Mouse (Mus musculus): ENCODE measurements around the gene Ooep. TPM values are rescaled to one million over a fixed set of nuclear protein-coding genes. Genes with fewer than 3 reads are reported as not detected.
A peak's percentile ranks its signal among the peaks of the same experiment; 100 is the strongest.

The Ooep gene
- polyA plus RNA-seq, 1 experiment from 2014 or later, result not detected

DNA sequence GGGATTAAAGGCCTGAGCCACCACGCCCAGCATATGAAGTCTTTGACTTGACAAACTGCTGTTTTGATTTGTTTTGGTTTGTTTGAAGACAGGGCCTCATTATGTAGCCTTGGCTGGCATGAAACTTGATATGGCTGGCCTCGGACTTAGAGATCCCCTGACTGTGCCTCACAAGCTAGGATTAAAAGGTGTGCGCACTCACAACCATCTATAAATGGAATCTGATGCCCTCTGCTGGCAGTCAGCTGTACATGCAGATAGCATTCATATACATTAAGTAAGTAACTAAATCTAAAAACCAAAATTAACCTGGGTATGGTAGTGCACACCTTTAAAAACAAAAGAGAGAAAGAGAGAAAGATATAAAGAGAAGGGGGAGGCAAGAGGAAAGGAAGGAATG, 7.4 kb upstream of the Ooep start:
- TF ChIP-seq EP300 (IDR thresholded peaks at IDR 0.05; ENCODE audit: low read depth) (no peak), CTCF (IDR thresholded peaks at IDR 0.05; ENCODE audit: low read depth) (peak; percentile 73)
- Histone ChIP-seq H3K4me1 (ENCODE audit: insufficient read depth) (no peaks in the 10 kb centered on the region), H3K9ac (replicated peaks) (no peak overlapping the region), H3K4me3 (ENCODE audit: low read depth, low read length) (no peak overlapping the region), H3K27ac (ENCODE audit: low read depth) (no peak overlapping the region), H3K4me2 (ENCODE audit: low read depth, low read length) (no peak overlapping the region), H3K36me3 (replicated peaks; ENCODE audit: insufficient read depth, low read length) (no peaks in the 10 kb centered on the region), H3K27me3 (ENCODE audit: insufficient read depth, low read length) (no peaks in the 10 kb centered on the region), H3K9me3 (ENCODE audit: low read length) (no peaks in the 10 kb centered on the region)
- DNase-seq (no peak), ATAC-seq (no peak)
- 56% methylated on average over 3 of the region's 3 CpGs for WGBS (ENCODE audit: insufficient replicate concordance)

- no peak overlapping the region for H3K4me2 ChIP-seq (ENCODE audit: low read depth, low read length)
- TF ChIP-seq EP300 (IDR thresholded peaks at IDR 0.05; ENCODE audit: low read depth) (no peak), CTCF (IDR thresholded peaks at IDR 0.05; ENCODE audit: low read depth) (no peak)
These were observed 979 bp downstream of the Ooep start for GRCm38 (mm10) chr9:78377546-78377945.

GRCm38 (mm10) chr9:78375486-78375885, 3.0 kb downstream of the Ooep start:
- Histone ChIP-seq H3K4me2 (ENCODE audit: low read depth, low read length) (no peak overlapping the region), H3K4me3 (ENCODE audit: low read depth, low read length) (no peak overlapping the region), H3K36me3 (replicated peaks; ENCODE audit: insufficient read depth, low read length) (no peaks in the 10 kb centered on the region), H3K4me1 (ENCODE audit: insufficient read depth) (peaks cover 6% of the 10 kb centered on the region; the same call in 1 of the 2 replicates), H3K27me3 (ENCODE audit: insufficient read depth, low read length) (peaks cover 15% of the 10 kb centered on the region; the same call in 1 of the 2 replicates), H3K9ac (replicated peaks) (no peak overlapping the region), H3K27ac (ENCODE audit: low read depth) (no peak overlapping the region), H3K9me3 (ENCODE audit: low read length) (no peaks in the 10 kb centered on the region)
- 73% methylated on average over 4 of the region's 4 CpGs for WGBS (ENCODE audit: insufficient replicate concordance)
- ATAC-seq (no peak), DNase-seq (no peak)
- TF ChIP-seq CTCF (IDR thresholded peaks at IDR 0.05; ENCODE audit: low read depth) (no peak), EP300 (IDR thresholded peaks at IDR 0.05; ENCODE audit: low read depth) (no peak)

More at GRCm38 (mm10) chr9:78377546-78377945, 979 bp downstream of the Ooep start:
- H3K9ac ChIP-seq (replicated peaks), result no peak overlapping the region
- no peaks in the 10 kb centered on the region for H3K36me3 ChIP-seq (replicated peaks; ENCODE audit: insufficient read depth, low read length)
- H3K4me1 ChIP-seq (ENCODE audit: insufficient read depth), result peaks cover 6% of the 10 kb centered on the region; the same call in 1 of the 2 replicates
- H3K27me3 ChIP-seq (ENCODE audit: insufficient read depth, low read length), result peaks cover 15% of the 10 kb centered on the region; the same call in 1 of the 2 replicates
- no peak overlapping the region for H3K27ac ChIP-seq (ENCODE audit: low read depth)
- WGBS (ENCODE audit: insufficient replicate concordance), result 49% methylated on average over 8 of the region's 8 CpGs
- ATAC-seq (no peak), DNase-seq (no peak)
- H3K4me3 ChIP-seq (ENCODE audit: low read depth, low read length), result no peak overlapping the region
- no peaks in the 10 kb centered on the region for H3K9me3 ChIP-seq (ENCODE audit: low read length)

GRCm38 (mm10) chr9:78374885-78375389, 3.6 kb downstream of the Ooep start:
- Histone ChIP-seq H3K27ac (ENCODE audit: low read depth) (no peak overlapping the region), H3K36me3 (replicated peaks; ENCODE audit: insufficient read depth, low read length) (no peaks in the 10 kb centered on the region), H3K4me2 (ENCODE audit: low read depth, low read length) (no peak overlapping the region), H3K4me1 (ENCODE audit: insufficient read depth) (peaks cover 6% of the 10 kb centered on the region; the same call in 1 of the 2 replicates), H3K4me3 (ENCODE audit: low read depth, low read length) (no peak overlapping the region), H3K27me3 (ENCODE audit: insufficient read depth, low read length) (peaks cover 15% of the 10 kb centered on the region; the same call in 1 of the 2 replicates), H3K9me3 (ENCODE audit: low read length) (no peaks in the 10 kb centered on the region), H3K9ac (replicated peaks) (no peak overlapping the region)
- DNase-seq (no peak), ATAC-seq (no peak)
- TF ChIP-seq EP300 (IDR thresholded peaks at IDR 0.05; ENCODE audit: low read depth) (no peak), CTCF (IDR thresholded peaks at IDR 0.05; ENCODE audit: low read depth) (no peak)
- WGBS (ENCODE audit: insufficient replicate concordance), result 62% methylated on average over 1 of the region's 1 CpGs

GRCm38 (mm10) chr9:78374397-78374796, 4.1 kb downstream of the Ooep start:
- Histone ChIP-seq H3K27me3 (ENCODE audit: insufficient read depth, low read length) (peaks cover 11% of the 10 kb centered on the region; the same call in 1 of the 2 replicates), H3K4me1 (ENCODE audit: insufficient read depth) (peaks cover 6% of the 10 kb centered on the region; the same call in 1 of the 2 replicates), H3K27ac (ENCODE audit: low read depth) (no peak overlapping the region), H3K4me2 (ENCODE audit: low read depth, low read length) (no peak overlapping the region), H3K36me3 (replicated peaks; ENCODE audit: insufficient read depth, low read length) (no peaks in the 10 kb centered on the region), H3K4me3 (ENCODE audit: low read depth, low read length) (no peak overlapping the region), H3K9me3 (ENCODE audit: low read length) (no peaks in the 10 kb centered on the region), H3K9ac (replicated peaks) (no peak overlapping the region)
- no peak for DNase-seq
- WGBS (ENCODE audit: insufficient replicate concordance), result 46% methylated on average over 5 of the region's 5 CpGs
- TF ChIP-seq CTCF (IDR thresholded peaks at IDR 0.05; ENCODE audit: low read depth), result no peak
- no peak for TF ChIP-seq EP300 (IDR thresholded peaks at IDR 0.05; ENCODE audit: low read depth)
- ATAC-seq, result no peak

DNA sequence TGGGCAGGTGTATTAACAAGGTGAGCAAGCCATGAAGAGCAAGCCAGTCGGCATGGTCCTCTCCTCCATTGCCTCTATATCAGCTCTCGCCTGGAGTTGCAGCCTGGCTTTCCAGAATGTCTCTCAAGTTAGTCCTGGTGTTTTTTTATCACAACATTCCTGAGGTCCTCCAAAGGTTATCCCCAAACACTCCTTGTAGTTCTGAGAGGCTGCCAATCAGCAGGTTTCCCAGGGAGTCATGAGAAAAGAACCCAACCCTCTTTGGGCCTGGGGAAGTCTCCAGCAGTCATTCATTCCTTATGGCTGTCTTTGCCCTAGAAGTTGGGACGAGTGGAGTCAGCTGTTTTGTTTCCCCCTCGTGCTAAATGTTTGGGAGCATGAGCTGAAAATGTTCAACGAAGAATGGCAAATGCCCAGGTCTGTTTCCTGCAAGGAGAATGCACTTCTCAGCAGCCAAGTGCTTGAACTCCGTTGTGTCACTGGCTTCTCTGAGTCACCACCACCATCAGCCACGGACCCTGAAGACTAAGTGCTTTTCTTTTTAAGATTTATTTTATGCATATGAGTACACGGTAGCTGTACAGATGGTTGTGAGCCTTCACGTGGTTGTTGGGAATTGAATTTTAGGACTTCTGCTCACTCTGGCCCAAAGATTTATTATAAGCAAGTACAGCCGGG, 5.6 kb downstream of the Ooep start:
- Histone ChIP-seq H3K4me1 (ENCODE audit: insufficient read depth) (peaks cover 2% of the 10 kb centered on the region; the same call in 1 of the 2 replicates), H3K4me3 (ENCODE audit: low read depth, low read length) (no peak overlapping the region), H3K9ac (replicated peaks) (no peak overlapping the region), H3K27ac (ENCODE audit: low read depth) (no peak overlapping the region), H3K27me3 (ENCODE audit: insufficient read depth, low read length) (0 out of 2 replicates have a peak, but pooled peaks cover 5% of the 10 kb centered on the region), H3K9me3 (ENCODE audit: low read length) (no peaks in the 10 kb centered on the region), H3K4me2 (ENCODE audit: low read depth, low read length) (no peak overlapping the region), H3K36me3 (replicated peaks; ENCODE audit: insufficient read depth, low read length) (no peaks in the 10 kb centered on the region)
- TF ChIP-seq CTCF (IDR thresholded peaks at IDR 0.05; ENCODE audit: low read depth) (no peak), EP300 (IDR thresholded peaks at IDR 0.05; ENCODE audit: low read depth) (no peak)
- ATAC-seq (no peak), DNase-seq (no peak)
- 68% methylated on average over 10 of the region's 10 CpGs for WGBS (ENCODE audit: insufficient replicate concordance)

All from liver, postnatal 0 days (tissue).